Mouse (Mus musculus) right cerebral cortex, postnatal 25 days (tissue): Measurements from ENCODE around the gene Tmem115.
A peak's percentile ranks its signal among the peaks of the same experiment; 100 is the strongest.
"Not testable (repeated sequence)": the region's sequence is repeated elsewhere in the genome, so short reads cannot be mapped to it uniquely, and the experiment has no call there.

Experiments used
- DNase-seq: peaks from one replicate; pipeline ENCODE4 v3.0.0; 2022

Gene Tmem115

DNA sequence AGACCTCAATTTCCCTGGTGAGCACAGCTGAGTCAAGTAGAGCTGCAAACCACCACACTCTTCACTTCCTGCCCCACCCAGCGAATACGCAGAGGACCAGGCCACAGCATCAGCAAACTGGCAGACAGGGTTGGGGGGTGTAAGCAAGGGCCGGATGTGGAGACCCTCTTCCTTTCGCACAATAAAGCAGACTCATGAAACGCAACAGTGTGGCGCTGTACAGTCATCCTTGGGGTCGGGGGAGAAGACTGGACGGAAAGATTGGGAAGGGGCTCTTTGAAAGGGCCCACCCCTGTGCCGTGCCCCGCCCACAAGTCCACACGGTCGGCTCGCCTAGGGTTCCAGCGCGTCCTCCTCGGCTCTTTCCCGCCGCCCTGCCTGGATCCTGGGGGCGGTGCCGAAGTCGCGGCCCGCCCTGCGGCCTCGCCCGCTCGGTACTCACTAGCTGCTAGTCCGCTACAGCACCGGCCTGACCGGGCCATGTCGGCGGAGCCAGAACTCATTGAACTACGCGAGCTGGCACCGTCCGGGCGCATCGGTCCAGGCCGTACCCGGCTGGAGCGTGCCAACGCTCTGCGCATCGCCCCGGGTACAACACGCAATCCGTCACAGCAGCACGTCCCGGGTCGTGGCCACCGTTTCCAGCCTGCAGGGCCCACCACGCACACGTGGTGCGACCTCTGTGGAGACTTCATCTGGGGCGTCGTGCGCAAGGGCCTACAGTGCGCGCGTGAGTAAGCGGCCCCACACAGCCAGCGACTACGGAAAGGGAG is 17.6 kb downstream of the Tmem115 start, which contains the start of gene Rassf1:
TSS of gene Rassf1 (plus strand) at position 439 of the 773 bp plus-strand sequence.
- DNase-seq = no peak

DNA sequence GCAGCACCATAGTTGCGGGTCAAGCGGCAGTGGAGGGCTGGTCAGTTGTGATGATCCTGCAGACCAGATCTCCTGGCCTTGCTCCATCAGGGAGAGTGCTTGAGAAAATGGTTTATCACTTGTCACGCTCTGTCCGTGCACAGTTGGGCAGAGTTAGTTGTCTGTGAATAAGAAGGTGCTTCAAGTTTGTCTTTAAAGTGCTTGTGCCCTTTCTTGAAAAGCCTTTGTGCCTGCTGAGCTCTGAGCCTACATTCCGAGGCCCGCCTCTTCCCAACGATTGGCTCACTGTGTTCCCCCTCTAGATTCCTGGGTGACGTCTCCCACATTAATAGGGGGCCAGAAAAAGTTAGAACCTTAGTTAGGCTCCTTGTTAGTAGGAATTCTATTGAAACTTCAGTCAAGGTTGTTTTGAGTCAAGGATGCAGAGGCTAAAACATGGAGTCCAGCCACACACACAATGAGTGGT is 18.2 kb downstream of the Tmem115 start:
- no peak for DNase-seq

DNA sequence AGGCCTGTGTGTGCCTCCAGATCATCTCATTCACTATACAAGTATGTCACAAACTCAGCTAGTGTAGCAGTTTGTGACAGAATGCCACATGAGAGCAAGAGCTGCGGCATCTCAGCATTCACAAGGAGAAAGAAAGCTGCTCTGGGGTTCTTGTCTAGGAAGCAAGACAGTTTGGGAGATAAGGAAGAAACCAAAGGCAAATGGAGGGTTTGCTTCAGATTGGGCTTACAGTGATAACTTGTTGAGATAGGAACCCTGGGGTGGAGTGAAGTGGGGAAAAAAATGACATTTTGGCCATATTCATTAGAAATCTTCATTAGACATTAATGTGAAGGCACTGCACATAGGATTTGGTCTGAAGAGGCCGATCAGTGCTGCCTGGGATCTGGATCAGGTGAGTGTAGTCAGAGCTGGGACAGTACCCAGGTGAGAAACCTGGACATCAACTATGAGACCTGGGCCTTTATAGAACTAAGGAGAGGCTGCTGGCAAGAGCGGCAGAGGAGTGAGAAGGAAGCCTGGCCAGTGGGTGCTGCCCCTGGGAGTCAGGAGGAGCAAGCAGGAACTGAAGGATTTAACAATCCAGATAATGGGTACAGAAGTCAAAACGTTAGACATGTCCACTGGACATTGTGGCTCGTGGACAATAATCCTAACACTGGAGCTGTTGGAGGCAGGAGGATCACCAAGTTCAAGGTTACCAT is 19.1 kb downstream of the Tmem115 start:
- no peak for DNase-seq

DNA sequence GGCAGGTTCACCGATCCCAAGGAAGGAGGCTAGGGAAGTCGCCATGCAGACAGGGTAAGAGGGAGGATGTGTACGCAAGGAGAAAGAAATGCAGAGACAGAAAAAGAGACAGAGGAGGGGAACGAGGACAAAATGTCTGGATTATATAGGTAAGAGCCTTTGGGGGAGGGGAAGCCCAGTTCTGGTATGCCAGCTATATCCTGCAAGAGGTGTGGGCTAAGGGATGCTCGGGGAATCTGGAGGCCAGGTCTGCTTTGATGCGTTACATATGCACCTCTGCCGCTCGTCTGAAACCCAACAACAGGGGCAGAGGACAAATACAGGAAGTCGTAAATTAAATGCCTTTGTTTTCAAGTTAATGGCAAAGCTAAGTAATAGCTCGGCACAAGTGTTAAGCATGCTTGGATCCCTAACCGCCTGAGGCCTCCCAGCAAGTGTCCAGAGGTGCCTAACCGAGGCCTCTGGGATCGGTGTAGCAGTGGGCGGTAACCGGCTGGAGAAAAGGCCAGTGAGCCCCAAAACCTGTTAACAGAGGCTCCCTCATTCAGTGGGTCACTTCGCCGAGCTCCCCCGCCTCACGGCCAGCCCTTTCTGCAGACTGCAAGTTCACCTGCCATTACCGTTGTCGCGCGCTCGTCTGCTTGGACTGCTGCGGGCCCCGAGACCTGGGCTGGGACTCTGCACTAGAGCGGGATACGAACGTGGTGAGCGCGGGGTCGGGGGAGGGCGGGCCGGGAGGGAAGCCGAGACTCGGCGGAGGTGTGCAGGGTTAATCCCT is 20.0 kb downstream of the Tmem115 start:
- no peak for DNase-seq

DNA sequence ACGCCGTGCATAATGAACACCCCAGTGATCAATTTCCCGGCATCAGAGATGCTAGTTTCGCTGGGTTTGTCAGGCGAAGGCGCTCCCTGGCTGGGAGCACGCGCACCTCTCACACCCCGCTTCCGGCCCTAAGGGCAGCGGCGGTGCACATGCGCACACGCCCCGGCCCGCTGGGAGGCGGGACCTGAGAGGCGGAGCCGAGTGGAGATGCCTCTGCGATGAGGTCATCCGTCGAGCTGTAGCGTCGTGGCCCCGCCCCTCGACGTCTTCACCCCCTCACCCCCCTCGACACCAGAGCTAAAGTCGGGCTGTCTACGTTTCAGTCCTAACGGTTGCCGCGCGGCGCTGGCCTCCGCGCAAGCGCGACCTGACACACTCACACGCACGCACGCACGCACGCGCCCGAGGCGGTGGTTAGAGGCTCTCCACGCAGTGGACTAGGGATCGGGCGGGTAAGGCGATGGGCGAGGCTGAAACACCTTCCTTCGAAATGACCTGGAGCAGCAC is 20.6 kb downstream of the Tmem115 start:
- DNase-seq = peak; percentile 95

DNA sequence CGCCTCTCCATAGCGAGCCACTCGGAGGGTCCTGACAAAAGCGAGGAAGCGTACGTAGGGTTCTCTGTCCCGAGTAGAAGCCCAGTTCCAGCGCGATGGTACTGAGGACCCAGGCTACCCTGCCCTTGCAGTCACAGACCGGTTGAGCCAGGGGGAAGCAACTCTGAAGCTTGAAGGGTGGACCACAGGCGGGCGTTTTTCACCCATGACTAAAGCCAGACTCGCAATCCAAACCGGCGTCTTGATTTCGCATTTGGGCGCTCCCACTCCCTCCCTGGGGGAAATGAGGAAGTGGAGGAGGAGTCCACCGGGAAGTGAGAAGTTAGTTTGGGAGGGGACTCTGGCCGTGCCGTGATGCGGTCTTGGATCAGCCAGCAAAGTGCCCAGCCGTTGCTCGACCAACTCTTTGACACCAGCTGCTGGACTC is 21.3 kb downstream of the Tmem115 start:
- DNase-seq = no peak

DNA sequence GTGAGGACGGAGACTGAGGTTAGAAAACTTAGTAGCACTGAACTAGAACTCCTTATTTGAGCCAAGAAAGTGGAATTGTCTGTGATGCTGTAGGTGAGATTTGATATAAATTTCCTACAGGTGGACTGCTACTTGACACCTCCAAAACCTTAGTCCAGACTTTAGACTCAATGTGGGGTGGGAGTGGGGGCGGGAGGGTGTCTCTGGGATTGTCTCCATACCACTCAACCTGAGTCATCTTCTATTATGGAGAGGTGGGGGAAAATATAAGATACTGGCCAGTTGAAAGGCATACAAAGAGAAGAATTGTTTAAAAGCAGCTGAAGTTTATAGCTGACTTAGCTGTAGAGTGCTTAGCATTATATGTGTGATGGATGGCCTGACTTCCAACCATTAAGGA is 22.0 kb downstream of the Tmem115 start:
- DNase-seq = no peak

DNA sequence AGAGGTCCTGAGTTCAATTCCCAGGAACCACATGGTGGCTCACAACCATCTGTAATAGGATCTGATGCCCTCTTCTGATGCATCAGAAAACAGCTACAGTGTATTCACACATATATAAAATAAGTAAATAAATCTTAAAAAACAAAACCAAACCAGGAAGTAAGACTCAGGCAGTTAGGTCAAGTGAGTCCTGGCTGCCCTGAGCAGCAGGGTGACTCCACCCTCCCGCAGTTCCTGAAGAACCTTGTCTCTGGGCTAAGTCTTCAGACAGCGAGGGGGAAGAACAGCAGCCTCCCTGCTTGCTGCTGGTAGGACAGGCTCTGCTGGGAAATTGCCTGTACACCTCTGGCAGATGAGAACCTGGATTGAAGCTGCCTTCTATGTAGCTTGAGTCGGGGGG is 22.6 kb downstream of the Tmem115 start:
- no peak for DNase-seq

DNA sequence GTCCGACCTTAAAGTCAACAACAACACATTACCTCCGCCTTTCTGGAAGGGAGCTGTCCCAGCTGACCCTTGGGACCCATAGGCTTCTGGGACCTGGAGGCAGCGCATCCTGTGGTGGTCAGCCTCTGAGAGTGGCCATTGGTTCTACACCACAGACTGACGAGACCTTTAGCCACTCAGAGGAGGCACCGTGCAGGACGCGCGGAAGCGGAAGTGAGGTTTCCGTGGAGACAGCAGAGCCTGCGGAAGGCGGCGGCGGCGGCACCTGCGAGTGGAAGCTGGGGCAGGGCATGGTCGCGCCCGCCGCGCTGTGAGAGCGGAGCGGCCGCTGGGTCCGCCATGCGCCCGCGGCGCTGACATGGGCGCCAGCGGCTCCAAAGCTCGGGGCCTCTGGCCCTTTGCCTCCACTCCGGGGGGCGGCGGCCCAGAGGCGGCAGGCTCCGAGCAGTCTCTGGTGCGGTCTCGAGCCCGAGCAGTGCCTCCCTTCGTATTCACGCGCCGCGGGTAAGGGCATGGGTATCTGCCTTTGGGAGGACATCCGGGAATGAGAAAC is 29.4 kb downstream of the Tmem115 start, which contains the start of gene Tusc2:
TSS of gene Tusc2 (plus strand) at position 227 of the 553 bp plus-strand sequence.
- peak; percentile 96 for DNase-seq

DNA sequence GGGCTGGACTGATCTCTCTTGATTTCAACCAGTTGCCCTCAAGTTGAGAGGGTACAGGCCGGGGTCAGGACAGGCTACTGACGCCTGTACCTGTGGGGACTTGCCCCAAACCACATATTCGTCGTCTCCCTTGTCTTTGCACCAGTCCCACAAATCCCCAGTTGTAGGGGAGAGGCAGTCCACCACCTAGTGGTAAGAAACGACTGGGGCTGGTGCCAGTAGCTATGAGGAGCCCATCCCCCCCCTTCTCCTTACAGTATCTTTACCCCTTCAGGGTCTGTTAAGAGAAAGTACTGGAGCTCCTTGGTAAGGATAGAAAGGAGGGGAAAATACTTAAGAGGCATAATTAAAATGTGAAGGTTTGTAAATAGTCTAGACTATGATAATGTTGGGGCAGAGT is 31.8 kb downstream of the Tmem115 start:
- not testable (repeated sequence) for DNase-seq

DNA sequence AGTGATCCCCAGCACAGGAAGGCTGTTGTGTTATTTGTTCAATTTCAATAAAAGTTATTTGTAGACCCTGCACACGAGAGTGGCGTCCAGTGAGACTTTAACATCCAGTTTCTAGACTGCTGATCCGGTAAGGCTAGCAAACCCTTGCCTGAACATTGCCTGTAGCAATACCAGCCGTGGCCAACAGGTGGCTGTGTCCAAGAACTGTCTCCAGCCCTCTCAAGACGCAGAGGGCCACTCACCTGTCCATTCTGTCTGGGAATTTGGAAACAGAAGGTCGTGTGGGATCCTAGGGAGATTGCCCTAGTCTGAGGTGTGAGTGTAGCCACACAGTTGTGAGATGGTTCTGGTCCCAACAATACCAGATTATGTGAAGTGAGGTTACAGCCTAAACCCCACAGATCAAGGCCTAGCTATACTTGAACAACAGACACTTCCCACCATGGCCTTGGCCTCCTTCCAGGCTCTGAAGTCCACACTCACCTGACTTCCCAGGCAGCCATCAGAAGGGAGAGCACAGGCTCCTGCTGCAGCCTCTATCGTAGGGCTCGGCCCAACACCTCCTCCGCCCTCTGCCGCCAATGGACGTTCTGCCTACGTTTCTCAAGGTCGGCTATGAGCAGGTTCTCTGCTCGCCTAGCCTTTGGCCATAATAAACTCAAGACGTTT is 32.4 kb downstream of the Tmem115 start:
- peak; percentile 64 for DNase-seq

DNA sequence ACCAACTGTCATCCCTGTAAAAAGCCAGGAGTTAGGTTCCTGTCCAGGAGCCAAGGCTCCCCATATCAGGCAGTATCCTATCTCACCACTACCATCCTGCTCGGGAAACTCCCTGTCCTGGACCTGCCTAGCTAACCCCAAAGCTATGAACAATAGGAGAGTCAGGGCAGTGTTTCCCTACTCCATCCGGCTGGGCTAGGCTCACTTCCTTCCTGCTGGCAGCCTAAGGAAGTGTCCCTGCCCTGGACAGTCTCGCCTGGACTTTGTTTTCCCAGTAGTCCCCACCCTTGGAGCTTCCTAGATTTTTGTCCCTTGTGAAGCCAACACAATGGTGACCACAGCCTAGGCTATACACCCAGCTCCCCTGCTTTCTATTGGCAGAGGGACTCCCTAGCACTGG is 33.1 kb downstream of the Tmem115 start:
- DNase-seq = no peak

DNA sequence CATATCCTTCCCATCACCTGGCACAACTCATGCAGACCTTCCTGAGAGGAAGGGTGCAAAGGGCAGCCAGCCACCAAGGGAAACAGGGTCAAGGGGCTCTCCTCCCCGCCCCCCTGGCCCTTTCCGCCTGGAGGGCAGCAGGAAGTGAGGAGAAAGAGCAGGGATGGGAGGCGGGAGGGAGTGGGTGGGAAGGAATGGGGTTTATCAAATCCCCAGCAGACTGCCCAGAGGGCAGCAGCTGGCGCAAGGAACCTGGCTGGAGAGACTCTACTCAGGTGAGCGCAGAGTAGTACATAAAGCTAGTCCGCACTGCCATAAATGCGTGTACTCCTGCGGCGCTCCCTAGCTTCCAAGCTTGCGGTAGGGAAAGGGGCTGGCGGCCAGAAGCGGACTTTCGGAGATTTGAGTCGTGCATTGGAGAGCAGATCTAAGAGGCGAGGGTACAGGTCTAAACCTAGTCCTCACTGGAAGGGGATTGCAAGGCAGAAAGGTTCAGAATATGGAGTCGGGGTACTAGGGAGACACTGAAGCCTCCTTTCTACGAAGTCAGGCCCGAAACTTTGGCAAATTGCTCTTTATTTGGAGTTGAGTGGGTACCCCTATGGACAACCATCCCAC is 34.1 kb downstream of the Tmem115 start, which contains the start of gene Hyal2:
TSS of gene Hyal2 (plus strand) at position 244 of the 618 bp plus-strand sequence.
- DNase-seq = no peak

DNA sequence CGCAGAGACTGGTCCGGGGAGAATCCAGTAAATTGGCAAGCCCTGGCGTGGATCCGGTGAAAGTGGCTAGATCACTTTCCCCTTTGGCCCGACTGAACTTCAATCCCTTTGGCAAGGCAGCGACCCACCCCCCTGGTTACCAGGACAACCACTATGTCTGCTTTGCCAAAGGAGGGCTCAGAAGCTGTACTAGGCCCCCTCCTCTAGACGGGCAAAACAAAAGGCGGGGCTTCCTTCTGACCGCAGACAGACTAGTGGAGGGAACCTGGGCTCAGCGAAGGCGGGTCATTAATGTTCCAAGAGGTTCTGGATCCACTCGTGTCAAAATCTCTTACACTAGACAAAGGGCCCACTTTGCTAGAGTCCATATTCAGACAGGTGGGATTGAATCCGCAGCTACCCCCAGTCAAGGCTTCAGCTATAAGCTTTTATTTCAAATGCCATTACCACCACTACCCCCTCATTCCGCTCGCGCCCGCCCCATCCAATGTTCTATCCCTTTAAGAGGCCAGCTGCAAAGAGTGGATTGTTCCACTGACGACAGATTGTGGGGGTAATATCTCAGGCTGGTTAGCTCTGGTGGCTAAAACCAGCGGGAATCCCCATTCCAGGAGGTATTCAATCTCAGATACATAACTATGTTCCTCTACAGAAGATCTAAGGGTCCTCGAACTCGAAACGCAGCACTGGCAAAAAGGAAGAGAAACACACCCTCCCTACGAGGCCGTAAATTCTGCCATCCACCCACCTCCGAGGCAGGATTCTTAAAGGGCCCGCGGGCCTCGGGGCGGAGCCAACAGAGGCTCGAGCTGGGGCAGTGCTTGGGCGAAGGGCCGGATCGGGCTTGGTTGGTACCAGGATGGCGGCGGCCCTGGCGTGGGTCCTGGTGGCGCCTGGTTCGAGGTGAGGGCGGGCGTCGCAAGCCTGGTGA is 34.9 kb downstream of the Tmem115 start:
- DNase-seq = peak; percentile 81

DNA sequence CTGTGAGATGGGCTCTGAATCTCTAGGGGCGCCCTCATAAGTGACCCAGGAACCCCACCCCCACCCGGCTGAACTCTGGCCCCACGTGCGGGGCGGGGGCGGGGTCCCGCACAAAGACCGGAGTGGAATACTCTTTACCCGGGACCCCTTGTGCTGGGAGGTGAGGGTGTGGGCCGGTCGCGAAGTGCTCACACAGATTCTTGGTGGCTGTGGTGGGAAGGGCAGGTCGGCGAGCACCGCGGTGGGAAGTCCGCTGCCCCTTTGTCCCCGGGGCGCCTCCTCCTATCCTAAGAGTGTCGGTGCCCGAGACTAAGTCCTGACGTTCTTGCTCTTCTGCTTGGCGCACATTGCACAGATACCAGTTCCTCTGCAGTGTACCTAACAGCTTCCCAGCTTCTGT is 35.5 kb downstream of the Tmem115 start:
- no peak for DNase-seq

DNA sequence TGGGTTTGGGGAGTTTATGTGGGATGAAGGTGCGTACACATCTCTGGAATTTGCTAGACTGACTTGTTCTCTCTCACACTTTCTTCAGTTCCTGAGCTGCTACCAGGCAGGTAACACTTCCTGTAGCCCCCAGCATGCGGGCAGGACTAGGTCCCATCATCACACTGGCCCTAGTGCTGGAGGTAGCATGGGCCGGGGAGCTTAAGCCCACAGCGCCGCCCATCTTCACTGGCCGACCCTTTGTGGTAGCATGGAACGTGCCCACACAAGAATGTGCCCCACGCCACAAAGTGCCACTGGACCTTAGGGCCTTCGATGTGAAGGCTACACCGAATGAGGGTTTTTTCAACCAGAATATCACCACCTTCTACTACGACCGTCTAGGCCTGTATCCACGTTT is 36.3 kb downstream of the Tmem115 start:
- DNase-seq = no peak

DNA sequence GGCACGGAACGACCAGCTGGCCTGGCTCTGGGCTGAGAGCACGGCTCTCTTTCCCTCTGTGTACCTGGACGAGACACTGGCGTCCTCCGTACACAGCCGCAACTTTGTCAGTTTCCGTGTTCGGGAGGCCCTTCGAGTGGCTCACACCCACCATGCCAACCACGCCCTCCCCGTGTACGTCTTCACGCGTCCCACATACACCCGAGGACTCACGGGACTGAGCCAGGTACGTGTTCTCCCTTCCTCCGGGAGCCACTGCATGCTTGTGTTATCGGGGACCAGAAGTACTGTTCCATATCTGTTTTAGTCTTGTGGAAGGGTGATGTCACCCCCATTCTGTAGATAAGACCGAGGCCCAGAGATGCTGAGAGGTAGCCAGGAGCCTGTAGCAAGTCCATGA is 37.1 kb downstream of the Tmem115 start:
- DNase-seq = no peak

DNA sequence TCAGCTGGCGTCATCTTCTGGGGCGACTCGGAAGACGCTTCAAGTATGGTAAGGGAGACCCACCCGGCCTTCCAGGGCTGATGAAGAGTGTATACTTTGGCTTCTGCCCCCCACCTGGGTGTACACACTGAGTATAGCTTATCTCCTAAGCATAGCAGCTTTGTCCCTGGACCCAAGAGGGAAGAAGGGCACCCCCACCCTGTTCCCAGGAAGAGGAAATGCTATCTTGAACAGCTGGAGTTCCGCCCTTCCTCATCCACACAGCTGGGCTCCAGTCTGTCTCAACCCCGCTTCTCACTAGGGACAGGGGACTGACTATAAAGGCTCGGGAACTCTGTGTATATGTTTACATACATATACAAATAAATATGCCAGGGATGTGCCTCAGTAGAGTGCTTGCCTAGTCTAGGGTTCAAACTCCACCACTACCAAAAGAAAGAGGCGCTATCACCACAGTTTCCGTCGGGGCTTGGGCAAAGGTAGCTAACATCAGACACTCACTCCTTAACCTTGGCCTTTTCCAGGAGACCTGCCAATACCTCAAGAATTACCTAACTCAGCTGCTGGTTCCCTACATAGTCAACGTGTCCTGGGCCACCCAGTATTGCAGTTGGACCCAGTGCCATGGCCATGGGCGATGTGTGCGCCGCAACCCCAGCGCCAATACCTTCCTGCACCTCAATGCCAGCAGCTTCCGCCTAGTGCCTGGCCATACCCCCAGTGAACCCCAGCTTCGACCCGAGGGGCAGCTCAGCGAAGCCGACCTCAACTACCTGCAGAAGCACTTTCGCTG is 38.0 kb downstream of the Tmem115 start:
- no peak for DNase-seq

DNA sequence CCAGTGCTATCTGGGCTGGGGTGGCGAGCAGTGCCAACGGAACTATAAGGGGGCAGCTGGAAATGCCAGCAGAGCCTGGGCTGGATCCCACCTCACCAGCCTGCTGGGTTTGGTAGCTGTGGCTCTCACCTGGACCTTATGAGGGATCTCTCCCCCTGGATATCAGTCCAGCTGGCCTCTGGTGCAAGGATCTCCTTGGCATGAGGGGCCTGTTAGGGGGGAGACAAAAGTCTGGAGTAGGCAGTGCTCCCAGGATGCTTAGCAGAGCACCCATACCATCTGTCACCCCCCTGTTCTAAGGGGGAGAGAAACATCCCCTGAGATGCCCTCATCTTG is 38.5 kb downstream of the Tmem115 start:
- DNase-seq = no peak

DNA sequence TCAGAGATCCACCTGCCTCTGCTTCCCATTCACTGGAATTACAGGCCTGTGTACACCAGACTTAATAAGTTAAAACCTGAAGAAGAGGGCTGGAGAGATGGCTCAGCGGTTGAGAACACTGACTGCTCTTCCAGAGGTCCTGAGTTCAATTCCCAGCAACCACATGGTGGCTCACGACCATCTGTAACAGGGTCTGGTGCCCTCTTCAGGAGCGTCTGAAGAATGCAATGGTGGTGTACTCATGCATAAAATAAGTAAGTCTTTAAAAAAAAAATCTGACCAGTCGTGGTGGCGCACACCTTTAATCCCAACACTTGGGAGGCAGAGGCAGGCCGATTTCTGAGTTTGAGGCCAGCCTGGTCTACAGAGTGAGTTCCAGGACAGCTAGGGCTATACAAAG is 40.0 kb downstream of the Tmem115 start:
- DNase-seq = not testable (repeated sequence)
